Mouse (Mus musculus) granulocyte monocyte progenitor cell, adult 5-6 weeks (primary cell): ENCODE results near the gene Tnrc6a. TPM values are rescaled to one million over a fixed set of nuclear protein-coding genes. Genes with fewer than 3 reads are reported as not detected.

ENCODE experiments used
- ATAC-seq: replicated peaks from 2 replicates; pipeline ENCODE4 v1.8.0; 2016; ENCODE audit warnings: mild to moderate bottlenecking, moderate TSS enrichment, inconsistent platforms; ENCODE audit not compliant: poor library complexity, severe bottlenecking
- total RNA-seq, 2 experiments: library from RNA; stranded (forward) in 1 of 2; stranded (reverse) in 1 of 2; fragments of 200-712, 200-1000 nt in 1 of 2; fragments of >200 nt in 1 of 2; fragmentation: Nextera tagmentation in 1 of 2; gene quantifications; 2 replicates each; pipeline ENCODE4 v1.2.3; 2014 to 2017

Tnrc6a gene
- total RNA-seq, 2 experiments from 2014 or later = 24.9 to 26.8 TPM

DNA sequence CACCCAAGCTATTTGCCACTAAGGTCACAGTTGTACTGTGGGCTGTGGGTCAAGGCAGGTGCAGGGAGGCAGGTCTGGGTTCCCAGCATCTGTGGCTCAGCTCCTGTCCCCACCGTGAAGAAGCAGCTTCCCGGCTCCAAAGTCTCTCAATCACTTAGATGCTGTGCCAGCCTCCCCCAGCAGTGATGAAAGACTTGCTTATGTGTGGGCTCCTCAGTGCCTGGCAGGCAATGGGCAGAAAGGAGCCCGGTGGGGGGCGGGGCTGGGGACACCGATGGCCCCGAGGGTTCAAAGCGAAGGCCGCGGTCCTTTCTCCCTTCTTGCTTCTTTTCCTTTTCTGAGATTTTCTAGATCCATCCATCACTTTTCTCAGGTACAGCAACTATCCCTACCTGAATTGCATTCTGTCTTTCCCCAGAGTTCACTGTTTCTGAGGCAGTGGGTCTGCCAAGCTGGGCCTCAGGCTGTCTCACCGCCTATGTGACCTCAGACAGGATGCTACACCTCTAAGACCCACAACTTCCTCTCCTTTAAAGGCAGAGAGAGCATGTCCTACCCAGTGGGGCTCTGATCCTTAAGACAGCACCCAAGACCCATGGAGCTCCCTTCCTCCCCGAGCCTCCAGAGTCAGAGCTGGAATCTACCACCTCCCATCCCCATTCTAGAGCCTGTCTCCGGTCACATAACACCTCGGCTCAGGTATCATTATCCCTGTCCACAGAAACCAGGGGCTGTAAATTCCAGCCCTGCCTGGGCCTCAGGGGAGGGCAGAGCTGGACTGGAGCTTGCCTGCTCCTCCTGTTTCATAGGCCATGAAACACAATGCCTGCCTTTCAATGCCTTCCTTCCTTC lies 96.3 kb downstream of the Tnrc6a start:
- ATAC-seq = no peak

DNA sequence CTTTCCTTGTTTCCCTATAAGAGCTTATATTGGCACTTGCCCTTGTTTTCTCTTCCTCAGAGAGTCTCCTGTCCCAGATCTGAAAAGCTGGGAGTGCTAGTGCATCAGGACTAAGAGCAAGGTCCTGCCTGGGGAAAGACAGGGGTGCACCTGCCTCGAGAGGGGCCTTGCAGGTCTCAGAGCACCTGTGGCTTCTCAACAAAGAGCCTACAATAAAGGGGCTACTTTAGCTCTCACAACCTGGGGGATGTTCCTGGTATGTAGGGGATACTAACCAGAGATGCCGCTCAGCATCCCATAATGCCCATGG lies 96.9 kb downstream of the Tnrc6a start:
- no peak for ATAC-seq

- ATAC-seq = no peak
Measured at GRCm38 (mm10) chr7:123224076-123224475, 100.4 kb downstream of the Tnrc6a start.

GRCm38 (mm10) chr7:123225159-123225558 lies 101.5 kb downstream of the Tnrc6a start:
- no peak for ATAC-seq

DNA sequence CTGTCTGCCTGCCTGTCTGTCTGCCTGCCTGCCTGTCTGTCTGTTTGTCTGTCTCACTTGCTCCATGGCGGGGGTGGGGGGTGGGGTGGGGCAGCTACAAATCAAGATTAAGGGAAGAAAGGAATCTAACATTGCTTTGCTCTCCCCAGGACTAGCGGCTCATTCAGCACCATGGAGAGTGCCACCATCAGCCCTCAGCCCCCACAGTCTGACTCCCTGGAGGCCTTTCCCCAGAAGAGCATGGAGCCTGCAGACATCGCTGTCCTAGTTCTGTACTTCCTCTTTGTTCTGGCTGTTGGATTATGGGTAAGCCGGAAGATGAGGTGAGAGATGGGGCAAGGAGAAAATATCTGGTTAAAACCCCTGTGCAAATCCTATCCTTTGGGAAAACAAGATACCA lies 111.8 kb downstream of the Tnrc6a start:
- ATAC-seq = peak; percentile 90

GRCm38 (mm10) chr7:123238621-123239020 lies 114.9 kb downstream of the Tnrc6a start:
- no peak for ATAC-seq

DNA sequence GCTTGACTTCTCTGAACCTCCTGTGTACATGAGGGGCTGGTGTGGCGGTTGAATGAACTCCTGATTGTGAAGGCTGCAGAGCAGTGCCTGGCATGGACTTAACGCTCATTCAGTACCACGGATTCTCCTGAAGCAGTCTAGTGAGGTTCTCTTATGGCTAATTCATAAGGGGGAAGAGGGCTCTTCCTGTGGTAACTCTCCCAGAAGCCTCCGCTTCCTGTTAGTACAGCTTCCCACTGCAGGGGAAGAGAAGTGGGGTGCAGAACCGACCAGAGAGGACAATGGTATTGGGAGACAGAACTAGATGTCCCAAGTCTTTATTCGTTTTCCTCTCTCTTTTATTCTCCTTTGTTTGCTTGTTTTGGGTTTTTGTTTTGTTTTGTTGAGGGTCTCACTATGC lies 116.4 kb downstream of the Tnrc6a start:
- peak; percentile 85 for ATAC-seq

GRCm38 (mm10) chr7:123242241-123242640 lies 118.6 kb downstream of the Tnrc6a start:
- ATAC-seq = peak; percentile 46

GRCm38 (mm10) chr7:123244833-123245232 lies 121.1 kb downstream of the Tnrc6a start:
- ATAC-seq = no peak

Other genes with a start within 250 kb of the Tnrc6a start
- gene Rbbp6, start 158.2 kb upstream of the Tnrc6a start, total RNA-seq (2014; fragmentation: Nextera tagmentation) = 89.0 and 129 TPM in 2 replicates
- 61.3 and 66.8 TPM in 2 replicates for gene Rbbp6, start 158.2 kb upstream of the Tnrc6a start, total RNA-seq (2017)
- 3.4 and 8.1 TPM in 2 replicates for gene Slc5a11, start 90.9 kb downstream of the Tnrc6a start, total RNA-seq (2014; fragmentation: Nextera tagmentation)
- 1.0 and 21.1 TPM in 2 replicates for gene Slc5a11, start 90.9 kb downstream of the Tnrc6a start, total RNA-seq (2017)
- gene Lcmt1, start 245.9 kb downstream of the Tnrc6a start, total RNA-seq (2014; fragmentation: Nextera tagmentation) = 36.7 and 44.7 TPM in 2 replicates
- 37.2 and 54.8 TPM in 2 replicates for gene Lcmt1, start 245.9 kb downstream of the Tnrc6a start, total RNA-seq (2017)
- 95.5 and 117 TPM in 2 replicates for gene Arhgap17, start 246.0 kb downstream of the Tnrc6a start, total RNA-seq (2014; fragmentation: Nextera tagmentation)
- 28.7 and 33.8 TPM in 2 replicates for gene Arhgap17, start 246.0 kb downstream of the Tnrc6a start, total RNA-seq (2017)